Mouse (Mus musculus): ENCODE data around the gene Man2a1. TPM values are rescaled to one million over a fixed set of nuclear protein-coding genes. Genes with fewer than 3 reads are reported as not detected.
A peak's percentile ranks its signal among the peaks of the same experiment; 100 is the strongest.

Gene Man2a1
- polyA plus RNA-seq, 1 experiment = 1.2 TPM

DNA sequence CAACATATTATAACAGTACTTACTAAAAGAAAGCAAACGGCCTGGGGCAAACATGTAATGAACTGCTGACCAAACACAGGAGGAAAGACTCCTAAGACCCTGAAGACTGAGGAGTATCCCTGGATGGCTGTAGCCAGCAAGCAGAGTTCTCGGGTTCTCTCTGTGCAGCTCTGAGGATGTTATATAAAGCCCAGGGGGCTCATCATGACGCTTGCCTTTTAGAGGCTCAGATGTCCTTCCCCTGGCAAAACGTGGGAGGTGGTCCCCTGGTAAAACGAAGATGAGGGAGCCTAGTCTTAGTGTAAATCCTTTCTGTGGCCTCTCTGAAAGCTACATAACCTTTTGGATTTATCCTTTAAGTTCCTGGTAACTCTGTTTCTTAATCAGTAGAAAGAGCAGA, 119.2 kb downstream of the Man2a1 start:
- peaks cover 34% of the 10 kb centered on the region for H3K36me3 ChIP-seq (replicated peaks; ENCODE audit: low read length)
- no peaks in the 10 kb centered on the region for H3K9me3 ChIP-seq
- TF ChIP-seq GATA1 (IDR thresholded peaks at IDR 0.05; ENCODE audit: borderline replicate concordance, low read length) (no peak), FLI1 (IDR thresholded peaks at IDR 0.05; ENCODE audit: low read length) (no peak)
- H3K27me3 ChIP-seq (replicated peaks) = no peaks in the 10 kb centered on the region
- H3K4me3 ChIP-seq (replicated peaks) = no peak overlapping the region
- H3K4me1 ChIP-seq = peaks cover 60% of the 10 kb centered on the region

DNA sequence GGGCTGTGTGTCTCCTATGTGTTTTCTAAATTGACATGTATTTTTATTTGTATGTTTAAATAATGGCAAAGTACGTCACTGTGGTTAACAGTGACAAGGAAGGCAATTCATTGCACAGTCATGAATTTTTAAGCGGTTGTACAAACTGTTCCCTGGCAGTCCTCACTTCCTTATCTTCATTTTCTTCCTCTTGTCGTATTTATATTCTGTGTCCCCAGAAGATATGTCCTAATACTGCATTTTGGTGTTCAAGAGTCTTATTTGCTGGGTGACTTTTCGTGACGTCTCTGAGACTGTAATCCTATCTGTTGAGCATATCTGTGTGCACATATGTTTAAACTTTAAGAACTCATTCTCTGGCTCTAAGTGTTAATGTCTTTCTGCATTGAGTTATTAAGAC, 120.6 kb downstream of the Man2a1 start:
- H3K9me3 ChIP-seq = no peaks in the 10 kb centered on the region
- peaks cover 35% of the 10 kb centered on the region for H3K36me3 ChIP-seq (replicated peaks; ENCODE audit: low read length)
- no peak overlapping the region for H3K4me3 ChIP-seq (replicated peaks)
- peaks cover 64% of the 10 kb centered on the region for H3K4me1 ChIP-seq
- TF ChIP-seq FLI1 (IDR thresholded peaks at IDR 0.05; ENCODE audit: low read length) = no peak
- TF ChIP-seq GATA1 (IDR thresholded peaks at IDR 0.05; ENCODE audit: borderline replicate concordance, low read length) = no peak
- no peaks in the 10 kb centered on the region for H3K27me3 ChIP-seq (replicated peaks)

DNA sequence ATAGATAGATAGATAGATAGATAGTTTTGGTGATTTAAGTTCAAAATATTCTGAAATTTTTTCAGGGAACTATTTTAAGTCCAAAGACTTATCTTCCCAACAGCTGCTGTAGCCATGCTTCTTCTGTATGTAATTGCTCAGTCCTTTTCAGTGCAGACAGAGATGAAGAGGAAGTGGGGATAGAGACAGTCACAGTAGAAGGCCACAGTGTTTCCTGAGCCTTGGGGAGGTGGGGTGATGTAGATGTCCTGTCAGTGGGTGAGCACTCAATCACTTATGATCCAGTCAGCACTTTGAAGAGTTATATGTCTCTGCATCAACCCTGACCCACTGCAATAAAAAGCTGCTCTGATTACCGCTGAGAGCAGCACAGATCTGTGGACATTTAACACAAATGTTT, 122.6 kb downstream of the Man2a1 start:
- peak overlapping the region; percentile 47 for H3K4me3 ChIP-seq (replicated peaks)
- no peak for TF ChIP-seq FLI1 (IDR thresholded peaks at IDR 0.05; ENCODE audit: low read length)
- no peak for TF ChIP-seq GATA1 (IDR thresholded peaks at IDR 0.05; ENCODE audit: borderline replicate concordance, low read length)
- no peaks in the 10 kb centered on the region for H3K9me3 ChIP-seq
- H3K27me3 ChIP-seq (replicated peaks) = no peaks in the 10 kb centered on the region
- peaks cover 30% of the 10 kb centered on the region for H3K36me3 ChIP-seq (replicated peaks; ENCODE audit: low read length)
- H3K4me1 ChIP-seq = peaks cover 72% of the 10 kb centered on the region

DNA sequence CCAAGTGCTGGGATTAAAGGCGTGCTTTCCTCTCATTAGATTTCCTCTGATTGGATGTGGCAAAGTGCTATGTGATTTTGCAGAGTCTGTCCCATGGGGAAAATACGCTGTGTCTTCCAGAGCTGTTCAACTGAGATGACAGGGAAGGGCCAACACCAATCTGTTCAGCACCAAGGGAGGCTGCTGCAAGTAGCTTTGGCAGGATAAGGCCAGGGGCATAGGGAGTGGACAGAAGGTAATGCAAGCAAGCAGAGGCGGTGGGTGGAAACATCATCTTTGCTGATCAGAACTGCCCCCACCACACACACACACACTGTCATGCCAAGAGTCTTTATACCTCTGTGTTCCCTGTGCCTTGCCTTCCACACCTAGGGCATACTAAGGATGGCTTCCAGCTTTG, 124.7 kb downstream of the Man2a1 start:
- Histone ChIP-seq H3K27me3 (replicated peaks) (no peaks in the 10 kb centered on the region), H3K4me3 (replicated peaks) (no peak overlapping the region), H3K9me3 (no peaks in the 10 kb centered on the region), H3K36me3 (replicated peaks; ENCODE audit: low read length) (peaks cover 33% of the 10 kb centered on the region), H3K4me1 (peaks cover 76% of the 10 kb centered on the region)
- TF ChIP-seq FLI1 (IDR thresholded peaks at IDR 0.05; ENCODE audit: low read length) = no peak
- TF ChIP-seq GATA1 (IDR thresholded peaks at IDR 0.05; ENCODE audit: borderline replicate concordance, low read length) = no peak

DNA sequence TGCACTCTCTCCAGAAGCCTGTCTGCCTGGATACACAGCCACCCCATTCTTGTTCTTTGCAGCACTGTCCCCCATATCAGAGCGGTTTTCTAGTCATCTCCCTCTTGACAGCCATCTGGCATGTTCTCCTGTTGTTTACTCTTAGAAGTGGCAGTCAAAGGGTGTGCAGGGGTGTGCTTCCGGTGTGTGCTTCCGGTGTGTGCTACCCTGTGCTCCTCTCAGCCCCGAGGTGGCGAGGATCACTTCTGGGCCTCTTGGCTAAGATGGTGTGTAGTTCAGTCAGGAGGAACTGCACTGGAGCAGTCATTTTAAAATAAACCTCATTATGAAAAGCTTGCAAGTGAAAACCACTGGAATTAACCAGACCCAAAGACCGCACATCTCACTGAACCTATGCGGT, 125.5 kb downstream of the Man2a1 start:
- TF ChIP-seq GATA1 (IDR thresholded peaks at IDR 0.05; ENCODE audit: borderline replicate concordance, low read length) (no peak), FLI1 (IDR thresholded peaks at IDR 0.05; ENCODE audit: low read length) (no peak)
- H3K4me1 ChIP-seq = peaks cover 68% of the 10 kb centered on the region
- H3K9me3 ChIP-seq = no peaks in the 10 kb centered on the region
- no peak overlapping the region for H3K4me3 ChIP-seq (replicated peaks)
- no peaks in the 10 kb centered on the region for H3K27me3 ChIP-seq (replicated peaks)
- peaks cover 38% of the 10 kb centered on the region for H3K36me3 ChIP-seq (replicated peaks; ENCODE audit: low read length)

DNA sequence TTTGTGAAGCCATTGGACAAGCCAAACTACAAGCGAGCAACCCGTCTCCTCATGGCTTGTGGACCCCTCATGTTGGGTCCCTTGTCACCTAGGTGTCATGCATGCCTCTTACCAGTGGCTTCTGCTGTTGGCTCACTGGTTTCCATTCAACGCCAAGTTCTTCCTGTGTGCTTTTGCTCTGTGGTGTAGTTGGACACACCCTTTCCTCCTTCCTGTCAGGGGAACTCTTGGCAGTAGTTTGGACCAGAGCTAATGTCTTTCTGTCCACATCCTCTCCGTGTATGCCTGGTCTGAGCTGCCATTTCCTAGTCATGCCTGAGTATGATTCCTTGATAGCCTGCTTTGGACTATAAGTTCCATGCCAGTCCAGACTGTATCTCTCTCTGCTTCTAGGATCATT, 135.0 kb downstream of the Man2a1 start:
- no peak for TF ChIP-seq GATA1 (IDR thresholded peaks at IDR 0.05; ENCODE audit: borderline replicate concordance, low read length)
- no peak for TF ChIP-seq FLI1 (IDR thresholded peaks at IDR 0.05; ENCODE audit: low read length)
- H3K4me1 ChIP-seq = peaks cover 9% of the 10 kb centered on the region
- H3K27me3 ChIP-seq (replicated peaks) = no peaks in the 10 kb centered on the region
- H3K9me3 ChIP-seq = no peaks in the 10 kb centered on the region
- peak overlapping the region; percentile 23 for H3K4me3 ChIP-seq (replicated peaks)
- peaks cover 57% of the 10 kb centered on the region for H3K36me3 ChIP-seq (replicated peaks; ENCODE audit: low read length)

DNA sequence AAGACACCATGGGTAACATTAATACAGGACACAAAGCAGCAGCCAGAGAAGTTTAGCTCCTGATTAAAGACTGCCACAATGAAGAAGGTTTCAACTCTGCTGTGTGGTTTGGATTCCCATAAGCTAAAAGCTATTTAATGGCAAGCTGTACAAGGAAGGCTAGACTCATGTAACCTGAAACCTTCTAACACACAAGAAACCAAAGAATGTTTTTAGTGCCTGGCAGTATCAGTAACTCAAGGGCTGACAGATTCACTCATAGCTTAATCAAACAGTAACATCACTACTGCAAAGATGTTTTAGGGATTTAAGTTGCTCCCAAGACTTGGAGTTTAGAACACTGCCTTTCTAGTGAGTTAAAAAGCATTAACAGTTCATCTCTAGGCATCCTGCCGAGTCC, 137.4 kb downstream of the Man2a1 start:
- Histone ChIP-seq H3K4me3 (replicated peaks) (no peak overlapping the region), H3K9me3 (no peaks in the 10 kb centered on the region), H3K36me3 (replicated peaks; ENCODE audit: low read length) (peaks cover 76% of the 10 kb centered on the region), H3K4me1 (peaks cover 9% of the 10 kb centered on the region), H3K27me3 (replicated peaks) (no peaks in the 10 kb centered on the region)
- TF ChIP-seq FLI1 (IDR thresholded peaks at IDR 0.05; ENCODE audit: low read length) (no peak), GATA1 (IDR thresholded peaks at IDR 0.05; ENCODE audit: borderline replicate concordance, low read length) (no peak)

DNA sequence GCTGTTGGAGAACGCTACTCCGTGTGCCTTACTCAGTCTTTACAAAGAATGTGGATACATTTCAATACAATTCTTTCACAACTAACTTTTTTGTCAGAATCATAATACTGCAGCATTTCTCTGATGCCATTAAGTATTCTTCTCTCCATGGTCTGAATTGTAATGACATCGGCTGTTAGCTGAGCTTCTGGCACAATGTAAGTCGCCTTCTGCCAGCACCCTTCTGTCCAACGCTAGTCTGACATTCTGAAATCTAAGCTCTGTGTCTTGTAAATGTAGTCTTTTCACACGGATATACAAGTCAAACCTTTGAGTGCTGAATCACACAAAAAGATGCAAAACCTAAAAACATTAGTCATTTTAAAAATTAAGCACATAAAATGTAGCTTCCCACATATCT, 138.6 kb downstream of the Man2a1 start:
- peaks cover 82% of the 10 kb centered on the region for H3K36me3 ChIP-seq (replicated peaks; ENCODE audit: low read length)
- TF ChIP-seq GATA1 (IDR thresholded peaks at IDR 0.05; ENCODE audit: borderline replicate concordance, low read length) (no peak), FLI1 (IDR thresholded peaks at IDR 0.05; ENCODE audit: low read length) (no peak)
- H3K4me1 ChIP-seq = peaks cover 9% of the 10 kb centered on the region
- no peaks in the 10 kb centered on the region for H3K9me3 ChIP-seq
- no peak overlapping the region for H3K4me3 ChIP-seq (replicated peaks)
- H3K27me3 ChIP-seq (replicated peaks) = no peaks in the 10 kb centered on the region

DNA sequence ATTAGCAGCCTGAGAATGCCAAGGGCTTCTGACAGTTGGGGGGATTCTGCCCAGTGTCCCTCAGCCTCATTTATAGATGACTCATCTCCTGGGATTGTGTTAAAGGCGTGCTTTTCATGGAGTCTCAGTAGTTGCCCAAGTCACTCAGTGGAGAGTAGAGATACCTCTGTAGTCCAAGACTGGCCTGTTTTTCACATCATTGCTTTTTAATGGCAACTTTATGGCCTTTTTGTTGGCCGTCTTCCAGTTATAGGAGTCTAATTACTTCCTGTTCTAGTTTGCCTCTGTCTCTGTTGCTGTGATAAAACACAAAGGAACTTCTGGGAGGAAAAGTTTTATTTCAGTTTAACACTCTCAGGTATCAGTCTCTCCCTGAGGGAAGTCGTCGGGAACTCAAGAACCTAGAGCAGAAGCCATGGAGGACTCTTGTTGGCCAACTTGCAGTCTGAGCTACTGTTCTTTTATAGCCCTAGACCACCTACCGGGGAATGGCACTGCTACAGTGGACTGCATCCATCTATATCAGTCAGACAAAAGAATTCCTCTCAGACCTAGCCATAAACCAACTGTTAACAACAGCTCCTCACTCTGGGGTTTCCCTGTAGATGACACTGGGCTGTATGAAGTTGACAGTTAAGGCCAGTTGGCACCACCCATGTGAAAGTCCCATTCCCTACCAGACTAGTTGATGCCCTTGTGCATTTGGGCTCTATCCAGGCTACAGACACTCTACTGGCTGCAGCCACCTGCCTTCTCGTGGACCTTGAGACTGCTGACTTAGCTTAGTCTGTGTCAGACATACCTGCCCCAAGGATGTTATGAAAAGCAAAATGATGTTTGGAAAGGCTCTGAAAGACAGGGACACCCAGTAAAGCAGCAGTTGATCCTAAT, 142.4 kb downstream of the Man2a1 start:
- no peak overlapping the region for H3K4me3 ChIP-seq (replicated peaks)
- H3K9me3 ChIP-seq = peaks cover 10% of the 10 kb centered on the region
- H3K36me3 ChIP-seq (replicated peaks; ENCODE audit: low read length) = peaks cover 84% of the 10 kb centered on the region
- peaks cover 4% of the 10 kb centered on the region for H3K4me1 ChIP-seq
- no peaks in the 10 kb centered on the region for H3K27me3 ChIP-seq (replicated peaks)
- TF ChIP-seq GATA1 (IDR thresholded peaks at IDR 0.05; ENCODE audit: borderline replicate concordance, low read length) (no peak), FLI1 (IDR thresholded peaks at IDR 0.05; ENCODE audit: low read length) (no peak)

DNA sequence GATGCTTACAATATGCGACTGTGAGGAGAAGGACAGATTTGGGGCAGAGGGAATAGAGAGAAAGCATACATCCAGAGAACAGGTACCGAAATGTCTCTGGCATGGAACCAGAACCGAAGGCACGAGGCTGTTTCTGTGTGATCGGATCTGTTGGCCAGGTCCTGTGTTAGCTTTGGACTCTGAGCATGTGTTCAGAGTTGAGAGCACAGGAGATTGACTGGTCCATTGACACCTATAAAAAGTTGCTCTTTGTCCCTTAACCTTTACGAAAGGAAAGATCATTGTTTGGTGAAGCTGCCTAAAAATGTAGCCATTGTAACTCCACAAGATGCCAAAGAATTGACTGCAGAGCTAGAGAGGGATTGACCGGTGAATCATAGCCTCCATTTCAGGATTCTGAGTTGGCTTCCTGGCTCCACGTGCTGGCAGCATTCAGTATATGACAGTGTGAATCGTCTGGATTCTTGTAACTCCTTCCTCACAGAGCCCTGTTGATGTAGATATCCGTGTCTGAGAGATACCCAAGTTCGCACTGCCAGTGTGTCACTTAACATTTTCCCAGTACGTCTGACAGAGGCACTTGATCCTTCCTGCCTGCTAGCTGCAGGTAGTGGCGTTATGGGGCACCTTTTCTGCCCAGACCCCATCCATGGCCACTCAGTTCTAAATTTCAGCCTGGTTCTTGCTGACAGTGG, 143.2 kb downstream of the Man2a1 start:
- TF ChIP-seq GATA1 (IDR thresholded peaks at IDR 0.05; ENCODE audit: borderline replicate concordance, low read length) = no peak
- Histone ChIP-seq H3K9me3 (peaks cover 10% of the 10 kb centered on the region), H3K4me1 (peaks cover 4% of the 10 kb centered on the region; the same call in 1 of the 2 replicates), H3K36me3 (replicated peaks; ENCODE audit: low read length) (peaks cover 76% of the 10 kb centered on the region), H3K27me3 (replicated peaks) (no peaks in the 10 kb centered on the region), H3K4me3 (replicated peaks) (no peak overlapping the region)

Measured in megakaryocyte, embryonic 14.5 days (primary cell).